ENCODE assay signal across 14 mouse cellular contexts in genomic region chr1:64055978-64056377, GRCm38 (mm10).
DNase-seq lines count a peak whose midpoint lies in the region; ATAC-seq and TF ChIP-seq lines count a peak whose summit lies in the region.
"Had no signal": no experiment of that assay in that cellular context is flagged by ENCODE, and none has a peak within 500 bp of the region (broad histone marks: within the 10 kb centered on the region; RNA-seq: fewer than 3 reads in every experiment).

No protein-coding gene starts in this region.

- 81% methylated on average over 4 of the region's 4 CpGs for WGBS in forebrain, embryonic 13.5 days
- 90% methylated on average over 4 of the region's 4 CpGs for WGBS in forebrain, embryonic 10.5 days
- 70% methylated on average over 4 of the region's 4 CpGs for WGBS in neural tube, embryonic 13.5 days
- 77% methylated on average over 4 of the region's 4 CpGs for WGBS in neural tube, embryonic 15.5 days
- 75% methylated on average over 4 of the region's 4 CpGs for WGBS in liver, embryonic 11.5 days

- ATAC-seq in forebrain, embryonic 13.5 days = no peak
- ATAC-seq in neural tube, embryonic 13.5 days (ENCODE audit: low read depth) = no peak
- ATAC-seq in neural tube, embryonic 15.5 days (ENCODE audit: low FRiP score) = no peak
- ATAC-seq in liver, embryonic 11.5 days (replicated peaks; ENCODE audit: low FRiP score) = no peak

- no peak for DNase-seq in forebrain, embryonic 10.5 days (ENCODE audit: extremely low spot score, low spot score)
- peak; percentile 50 to 65 for DNase-seq in left cerebral cortex, adult 2 months (ENCODE audit: extremely low spot score in 1 of 2, low spot score in 2 of 2)
- DNase-seq in right cerebral cortex, postnatal 36 days (ENCODE audit: low spot score in 2 of 2) = peak; percentile 61 to 73
- DNase-seq in adrenal gland, postnatal 14 days = no peak
- DNase-seq in liver, embryonic 11.5 days (ENCODE audit: low spot score) = no peak
- DNase-seq: cerebellum, adult 18-20 months; gastrocnemius, postnatal 14 days; lung, postnatal 4 days; thymus, adult 18-20 months had no signal

- no peak overlapping the region for H3K4me3 ChIP-seq in forebrain, embryonic 13.5 days
- H3K4me3 ChIP-seq in forebrain, embryonic 10.5 days = no peak overlapping the region
- H3K4me3 ChIP-seq in neural tube, embryonic 13.5 days = no peak overlapping the region
- H3K4me3 ChIP-seq in neural tube, embryonic 15.5 days (replicated peaks) = no peak overlapping the region
- H3K4me3 ChIP-seq in left cerebral cortex, adult 2 months = no peak overlapping the region
- no peak overlapping the region for H3K4me3 ChIP-seq in liver, embryonic 11.5 days (ENCODE audit: low read depth, low read length)
- H3K4me3 ChIP-seq: erythroblast, embryonic 14.5 days had no signal

- no peaks in the 10 kb centered on the region; the same call in 1 of the 2 replicates for H3K36me3 ChIP-seq in forebrain, embryonic 13.5 days (ENCODE audit: poor library complexity, severe bottlenecking)
- H3K36me3 ChIP-seq in forebrain, embryonic 10.5 days (replicated peaks) = peaks cover 6% of the 10 kb centered on the region
- no peaks in the 10 kb centered on the region for H3K36me3 ChIP-seq in neural tube, embryonic 13.5 days
- no peaks in the 10 kb centered on the region for H3K36me3 ChIP-seq in neural tube, embryonic 15.5 days
- no peaks in the 10 kb centered on the region; the same call in 1 of the 2 replicates for H3K36me3 ChIP-seq in liver, embryonic 11.5 days (ENCODE audit: control insufficient read depth, insufficient read depth, low read length)

- peaks cover 30% of the 10 kb centered on the region for H3K4me1 ChIP-seq in forebrain, embryonic 13.5 days
- H3K4me1 ChIP-seq in forebrain, embryonic 10.5 days = peaks cover 21% of the 10 kb centered on the region
- peaks cover 63% of the 10 kb centered on the region for H3K4me1 ChIP-seq in neural tube, embryonic 13.5 days (replicated peaks)
- peaks cover 31% of the 10 kb centered on the region for H3K4me1 ChIP-seq in neural tube, embryonic 15.5 days
- peaks cover under 1% of the 10 kb centered on the region; the same call in 1 of the 2 replicates for H3K4me1 ChIP-seq in liver, embryonic 11.5 days (replicated peaks; ENCODE audit: control insufficient read depth, insufficient read depth, low read length)

- no peak overlapping the region for H3K9ac ChIP-seq in forebrain, embryonic 13.5 days
- H3K9ac ChIP-seq in neural tube, embryonic 13.5 days = no peak overlapping the region
- H3K9ac ChIP-seq in neural tube, embryonic 15.5 days (replicated peaks) = no peak overlapping the region
- H3K9ac ChIP-seq in liver, embryonic 11.5 days (ENCODE audit: low read depth, low read length) = no peak overlapping the region

- no peaks in the 10 kb centered on the region for H3K9me3 ChIP-seq in forebrain, embryonic 13.5 days (replicated peaks)
- H3K9me3 ChIP-seq in forebrain, embryonic 10.5 days = no peaks in the 10 kb centered on the region
- H3K9me3 ChIP-seq in neural tube, embryonic 13.5 days = no peaks in the 10 kb centered on the region
- no peaks in the 10 kb centered on the region for H3K9me3 ChIP-seq in neural tube, embryonic 15.5 days (replicated peaks)
- no peaks in the 10 kb centered on the region for H3K9me3 ChIP-seq in liver, embryonic 11.5 days (ENCODE audit: control insufficient read depth, low read length)

- peak overlapping the region; percentile 60; the same call in 1 of the 2 replicates for H3K27ac ChIP-seq in forebrain, embryonic 13.5 days
- no peak overlapping the region for H3K27ac ChIP-seq in forebrain, embryonic 10.5 days
- peak overlapping the region; percentile 62 for H3K27ac ChIP-seq in neural tube, embryonic 13.5 days (replicated peaks)
- H3K27ac ChIP-seq in neural tube, embryonic 15.5 days (replicated peaks) = no peak overlapping the region
- H3K27ac ChIP-seq in left cerebral cortex, adult 2 months = peak overlapping the region; percentile 55
- H3K27ac ChIP-seq in liver, embryonic 11.5 days (ENCODE audit: low read depth, low read length) = no peak overlapping the region

- no peak overlapping the region for H3K4me2 ChIP-seq in forebrain, embryonic 13.5 days
- H3K4me2 ChIP-seq in neural tube, embryonic 13.5 days = no peak overlapping the region
- no peak overlapping the region for H3K4me2 ChIP-seq in neural tube, embryonic 15.5 days
- H3K4me2 ChIP-seq in liver, embryonic 11.5 days = no peak overlapping the region
- H3K4me2 ChIP-seq: heart, embryonic 11.5 days had no signal

- TF ChIP-seq CTCF in left cerebral cortex, adult 2 months (IDR thresholded peaks at IDR 0.05) = no peak

- intact Hi-C loops in left cerebral cortex, adult 2 months (cut with DNase I) = no loop called here

- H3K27me3 ChIP-seq in forebrain, embryonic 13.5 days = no peaks in the 10 kb centered on the region
- H3K27me3 ChIP-seq in forebrain, embryonic 10.5 days (ENCODE audit: poor library complexity, severe bottlenecking) = no peaks in the 10 kb centered on the region
- no peaks in the 10 kb centered on the region for H3K27me3 ChIP-seq in neural tube, embryonic 13.5 days
- H3K27me3 ChIP-seq in neural tube, embryonic 15.5 days (replicated peaks) = no peaks in the 10 kb centered on the region
- no peaks in the 10 kb centered on the region for H3K27me3 ChIP-seq in liver, embryonic 11.5 days (replicated peaks; ENCODE audit: control insufficient read depth, insufficient read depth, low read length)

Comparison
In these comparisons a context has a peak if more than half of its experiments do, and no peak if none do; other contexts are left out.
1. H3K27ac ChIP-seq: peak in forebrain, embryonic 13.5 days (single experiment), neural tube, embryonic 13.5 days (single experiment) and left cerebral cortex, adult 2 months (single experiment); none in forebrain, embryonic 10.5 days (single experiment), neural tube, embryonic 15.5 days (single experiment) and liver, embryonic 11.5 days (single experiment).
2. DNase-seq: peak in left cerebral cortex, adult 2 months (2 of 2) and right cerebral cortex, postnatal 36 days (2 of 2); none in forebrain, embryonic 10.5 days (single experiment), adrenal gland, postnatal 14 days (single experiment) and liver, embryonic 11.5 days (single experiment).